Mouse (Mus musculus) kidney, adult 2 months (tissue): Measurements from ENCODE around the gene Sqor. TPM values are rescaled to one million over a fixed set of nuclear protein-coding genes. Genes with fewer than 3 reads are reported as not detected.

Experiments
- DNase-seq: peaks from one replicate; pipeline ENCODE4 v3.0.0; 2021
- H3K27ac ChIP-seq: fragments of 200-500 bp; 2 replicates; pipeline ENCODE4 v1.5.1; 2012; ENCODE audit warnings: low read depth, low read length, control low read depth, inconsistent platforms; ENCODE audit not compliant: insufficient read depth
- H3K27me3 ChIP-seq: fragments of 200-500 bp; replicated peaks from 2 replicates; pipeline ENCODE4 v1.6.1; 2012; ENCODE audit warnings: mild to moderate bottlenecking, moderate library complexity, low read length, inconsistent platforms; ENCODE audit not compliant: control insufficient read depth, insufficient read depth
- H3K36me3 ChIP-seq: fragments of 200-500 bp; 2 replicates; pipeline ENCODE4 v1.6.1; 2012; ENCODE audit warnings: mild to moderate bottlenecking, moderate library complexity, low read length, inconsistent platforms; ENCODE audit not compliant: control insufficient read depth, insufficient read depth
- H3K4me1 ChIP-seq: fragments of 200-500 bp; 2 replicates; pipeline ENCODE4 v1.6.1; 2011; ENCODE audit warnings: low read length; ENCODE audit not compliant: control insufficient read depth, insufficient read depth
- H3K4me3 ChIP-seq: fragments of 200-500 bp; 2 replicates; pipeline ENCODE4 v1.5.1; 2011; ENCODE audit warnings: mild to moderate bottlenecking, low read depth, low read length, control low read depth; ENCODE audit not compliant: insufficient read depth
- CTCF ChIP-seq: fragments of 200-500 bp; conservative IDR thresholded peaks from 2 replicates; pipeline ENCODE4 v1.5.1; 2011; ENCODE audit warnings: low read depth, mild to moderate bottlenecking, control low read depth, low read length, moderate library complexity, mixed read lengths; ENCODE audit not compliant: insufficient read depth, insufficient read length
- POLR2A ChIP-seq: fragments of 200-500 bp; IDR thresholded peaks from one replicate; pipeline ENCODE4 v1.6.1; 2011; ENCODE audit warnings: low read depth, low read length, control low read depth
- WGBS: fragments of 180-500 bp; shearing (Covaris S2); methylation state at CpG from one replicate; pipeline ENCODE4 v1.1.7; 2018; 5-methylcytosine and 5-hydroxymethylcytosine counted together
- polyA plus RNA-seq: library from polyadenylated mRNA; depleted of rRNA; stranded (reverse); fragments of >200 nt; gene quantifications from 2 replicates; pipeline ENCODE4 v1.2.3, GENCODE M21; 2012

The Sqor gene
- polyA plus RNA-seq, 1 experiment, result 84.5 TPM

GRCm38 (mm10) chr2:122806040-122806439 lies 41.0 kb downstream of the Sqor start:
- H3K4me1 ChIP-seq, result no peaks in the 10 kb centered on the region
- H3K36me3 ChIP-seq, result peaks cover 5% of the 10 kb centered on the region

GRCm38 (mm10) chr2:122809027-122809426 lies 44.0 kb downstream of the Sqor start:
- H3K4me1 ChIP-seq, result no peaks in the 10 kb centered on the region
- peak; percentile 37 for DNase-seq
- TF ChIP-seq CTCF, result no peak
- no peak for TF ChIP-seq POLR2A
- no peak overlapping the region for H3K4me3 ChIP-seq
- WGBS, result 75% methylated on average over 4 of the region's 4 CpGs
- H3K27ac ChIP-seq, result no peak overlapping the region
- peaks cover 5% of the 10 kb centered on the region for H3K36me3 ChIP-seq
- H3K27me3 ChIP-seq, result no peaks in the 10 kb centered on the region

More at GRCm38 (mm10) chr2:122806040-122806439, 41.0 kb downstream of the Sqor start:
- Histone ChIP-seq H3K27me3 (no peaks in the 10 kb centered on the region), H3K27ac (no peak overlapping the region), H3K4me3 (no peak overlapping the region)
- WGBS, result 95% methylated on average over 3 of the region's 3 CpGs
- TF ChIP-seq POLR2A, result no peak
- DNase-seq, result no peak

- H3K27ac ChIP-seq, result no peak overlapping the region
- no peaks in the 10 kb centered on the region for H3K4me1 ChIP-seq
- no peaks in the 10 kb centered on the region for H3K27me3 ChIP-seq
- no peak for DNase-seq
- no peak for TF ChIP-seq POLR2A
- no peak overlapping the region for H3K4me3 ChIP-seq
- no peaks in the 10 kb centered on the region for H3K36me3 ChIP-seq
- 82% methylated on average over 2 of the region's 2 CpGs for WGBS
Measured at GRCm38 (mm10) chr2:122816986-122817385, 51.9 kb downstream of the Sqor start.

GRCm38 (mm10) chr2:122821246-122821645 lies 56.2 kb downstream of the Sqor start:
- Histone ChIP-seq H3K27ac (no peak overlapping the region), H3K27me3 (no peaks in the 10 kb centered on the region), H3K4me3 (no peak overlapping the region), H3K36me3 (no peaks in the 10 kb centered on the region), H3K4me1 (no peaks in the 10 kb centered on the region)
- DNase-seq, result no peak
- WGBS, result 75% methylated on average over 2 of the region's 2 CpGs
- TF ChIP-seq POLR2A (no peak), CTCF (no peak)

GRCm38 (mm10) chr2:122825406-122826236 lies 60.6 kb downstream of the Sqor start:
- Histone ChIP-seq H3K27me3 (no peaks in the 10 kb centered on the region), H3K36me3 (no peaks in the 10 kb centered on the region), H3K4me1 (no peaks in the 10 kb centered on the region), H3K4me3 (no peak overlapping the region), H3K27ac (no peak overlapping the region)
- peak; percentile 46 for DNase-seq
- TF ChIP-seq CTCF (peak; percentile 83), POLR2A (no peak)
- WGBS, result 37% methylated on average over 19 of the region's 19 CpGs

GRCm38 (mm10) chr2:122826302-122826701 lies 61.3 kb downstream of the Sqor start:
- WGBS, result 56% methylated on average over 3 of the region's 3 CpGs
- Histone ChIP-seq H3K36me3 (no peaks in the 10 kb centered on the region), H3K27ac (no peak overlapping the region), H3K27me3 (no peaks in the 10 kb centered on the region), H3K4me1 (no peaks in the 10 kb centered on the region), H3K4me3 (no peak overlapping the region)
- DNase-seq, result peak; percentile 18
- no peak for TF ChIP-seq POLR2A
- no peak for TF ChIP-seq CTCF

- H3K36me3 ChIP-seq, result no peaks in the 10 kb centered on the region
- no peak for DNase-seq
- no peak overlapping the region for H3K4me3 ChIP-seq
- H3K4me1 ChIP-seq, result no peaks in the 10 kb centered on the region
- 79% methylated on average over 4 of the region's 4 CpGs for WGBS
- no peaks in the 10 kb centered on the region for H3K27me3 ChIP-seq
- H3K27ac ChIP-seq, result no peak overlapping the region
- TF ChIP-seq POLR2A, result no peak
- no peak for TF ChIP-seq CTCF
Measured at GRCm38 (mm10) chr2:122854636-122855035, 89.6 kb downstream of the Sqor start.
